Mouse (Mus musculus): ENCODE measurements around the gene Olfr1269.

The Olfr1269 gene

GRCm38 (mm10) chr2:90121312-90121711, at the start of gene Olfr1269:
Gene Olfr1269 (minus strand): TSS chr2:90121412.
- no peak for DNase-seq

- no peak for DNase-seq
These were observed 32.7 kb upstream of the Olfr1269 start for GRCm38 (mm10) chr2:90153916-90154315.

GRCm38 (mm10) chr2:90152991-90153390, 31.8 kb upstream of the Olfr1269 start, which contains the start of gene Olfr1270:
Gene Olfr1270 (minus strand): TSS chr2:90153091.
- no peak for DNase-seq

- no peak for DNase-seq
These were observed 21.0 kb upstream of the Olfr1269 start, which contains the start of gene Olfr32 for GRCm38 (mm10) chr2:90142196-90142595. Gene Olfr32 (minus strand): TSS chr2:90142296.

GRCm38 (mm10) chr2:90070065-90070464, 51.1 kb downstream of the Olfr1269 start:
- DNase-seq: no peak

Measured in kidney, adult 11 months (tissue).